Mouse (Mus musculus) layer of hippocampus, adult 2 months (tissue): ENCODE measurements around the gene A930018P22Rik. TPM values are rescaled to one million over a fixed set of nuclear protein-coding genes. Genes with fewer than 3 reads are reported as not detected.
A peak's percentile ranks its signal among the peaks of the same experiment; 100 is the strongest.

ENCODE experiments used
- DNase-seq, 2 experiments: peaks; one replicate each; pipeline ENCODE4 v3.0.0; 2022; ENCODE audit warnings: low spot score in 2 of 2
- H3K27ac ChIP-seq: fragments of 200-600 bp; 2 replicates; pipeline ENCODE4 v1.8.1; 2022
- H3K4me3 ChIP-seq: fragments of 200-600 bp; 2 replicates; pipeline ENCODE4 v1.8.1; 2022; ENCODE audit warnings: mild to moderate bottlenecking
- CTCF ChIP-seq: fragments of 200-600 bp; conservative IDR thresholded peaks from 2 replicates; pipeline ENCODE4 v1.8.1; 2022; ENCODE audit warnings: antibody characterized with exemption, mild to moderate bottlenecking, moderate library complexity
- total RNA-seq, 2 experiments: library from RNA; stranded (reverse); gene quantifications; 2 replicates each; pipeline ENCODE4 v1.2.3; 2021

A930018P22Rik gene
- total RNA-seq, 2 experiments from 2014 or later: not detected

GRCm38 (mm10) chr2:104150608-104151397, 28.2 kb downstream of the A930018P22Rik start:
- TF ChIP-seq CTCF: no peak
- H3K27ac ChIP-seq: no peak overlapping the region
- H3K4me3 ChIP-seq: no peak overlapping the region
- no peak for DNase-seq

GRCm38 (mm10) chr2:104153345-104153744, 30.8 kb downstream of the A930018P22Rik start:
- no peak for DNase-seq
- H3K27ac ChIP-seq: no peak overlapping the region
- H3K4me3 ChIP-seq: no peak overlapping the region
- no peak for TF ChIP-seq CTCF

- DNase-seq: no peak
- Histone ChIP-seq H3K4me3 (no peak overlapping the region), H3K27ac (no peak overlapping the region)
- no peak for TF ChIP-seq CTCF
These were observed 31.3 kb downstream of the A930018P22Rik start for GRCm38 (mm10) chr2:104153876-104154275.

GRCm38 (mm10) chr2:104157831-104158230, 35.3 kb downstream of the A930018P22Rik start:
- no peak for TF ChIP-seq CTCF
- no peak for DNase-seq
- Histone ChIP-seq H3K27ac (no peak overlapping the region), H3K4me3 (no peak overlapping the region)

- DNase-seq: no peak
- Histone ChIP-seq H3K27ac (no peak overlapping the region), H3K4me3 (no peak overlapping the region)
- no peak for TF ChIP-seq CTCF
These were observed 40.8 kb downstream of the A930018P22Rik start for GRCm38 (mm10) chr2:104163418-104163817.

GRCm38 (mm10) chr2:104163978-104164487, 41.5 kb downstream of the A930018P22Rik start:
- TF ChIP-seq CTCF: no peak
- no peak for DNase-seq
- H3K4me3 ChIP-seq: no peak overlapping the region
- no peak overlapping the region for H3K27ac ChIP-seq

GRCm38 (mm10) chr2:104165631-104166030, 43.1 kb downstream of the A930018P22Rik start:
- Histone ChIP-seq H3K4me3 (no peak overlapping the region), H3K27ac (no peak overlapping the region)
- no peak for DNase-seq
- TF ChIP-seq CTCF: no peak

GRCm38 (mm10) chr2:104167765-104168164, 45.2 kb downstream of the A930018P22Rik start:
- H3K27ac ChIP-seq: no peak overlapping the region
- no peak overlapping the region for H3K4me3 ChIP-seq
- no peak for DNase-seq
- TF ChIP-seq CTCF: no peak

GRCm38 (mm10) chr2:104168186-104168896, 45.8 kb downstream of the A930018P22Rik start:
- DNase-seq: no peak

GRCm38 (mm10) chr2:104172695-104173348, 50.3 kb downstream of the A930018P22Rik start:
- Histone ChIP-seq H3K27ac (peak overlapping the region; percentile 44; the same call in 1 of the 2 replicates), H3K4me3 (no peak overlapping the region)
- TF ChIP-seq CTCF: no peak
- DNase-seq: no peak

More at GRCm38 (mm10) chr2:104168186-104168896, 45.8 kb downstream of the A930018P22Rik start:
- no peak overlapping the region for H3K4me3 ChIP-seq
- TF ChIP-seq CTCF: no peak
- H3K27ac ChIP-seq: no peak overlapping the region

GRCm38 (mm10) chr2:104173431-104173830, 50.9 kb downstream of the A930018P22Rik start:
- H3K27ac ChIP-seq: peak overlapping the region; percentile 28; the same call in 1 of the 2 replicates
- no peak for DNase-seq
- H3K4me3 ChIP-seq: no peak overlapping the region
- TF ChIP-seq CTCF: peak; percentile 45

Other genes with a start within 250 kb of the A930018P22Rik start
- 10 to 100 TPM; 20.3 to 22.1 TPM for gene Lmo2, start 164.8 kb upstream of the A930018P22Rik start, total RNA-seq
- gene Fbxo3, start 95.0 kb upstream of the A930018P22Rik start, total RNA-seq: 10 to 100 TPM; 47.4 to 47.5 TPM
- not detected for gene 4931422A03Rik, start 94.4 kb upstream of the A930018P22Rik start, total RNA-seq
- under 1 TPM; 0.42 to 0.56 TPM for gene Gm10912, start 56.9 kb upstream of the A930018P22Rik start, total RNA-seq
- not detected for gene Gm10799, start 54.2 kb upstream of the A930018P22Rik start, total RNA-seq
- gene Cd59b, start 52.9 kb upstream of the A930018P22Rik start, total RNA-seq: not detected
- 1 to 10 TPM; 3.0 to 4.4 TPM for gene Cd59a, start 27.0 kb upstream of the A930018P22Rik start, total RNA-seq